Mouse (Mus musculus) subcutaneous adipose tissue, adult 2 months (tissue): Measurements from ENCODE around the gene Cadm4. TPM values are rescaled to one million over a fixed set of nuclear protein-coding genes. Genes with fewer than 3 reads are reported as not detected.

Source experiments
- polyA plus RNA-seq: library from polyadenylated mRNA; depleted of rRNA; stranded (reverse); fragments of >200 nt; gene quantifications from 2 replicates; pipeline ENCODE4 v1.2.3, GENCODE M21; 2012; ENCODE audit warnings: low replicate concordance; rRNA removed

Cadm4 gene
- 4.5 and 10.2 TPM in 2 replicates for polyA plus RNA-seq

DNA sequence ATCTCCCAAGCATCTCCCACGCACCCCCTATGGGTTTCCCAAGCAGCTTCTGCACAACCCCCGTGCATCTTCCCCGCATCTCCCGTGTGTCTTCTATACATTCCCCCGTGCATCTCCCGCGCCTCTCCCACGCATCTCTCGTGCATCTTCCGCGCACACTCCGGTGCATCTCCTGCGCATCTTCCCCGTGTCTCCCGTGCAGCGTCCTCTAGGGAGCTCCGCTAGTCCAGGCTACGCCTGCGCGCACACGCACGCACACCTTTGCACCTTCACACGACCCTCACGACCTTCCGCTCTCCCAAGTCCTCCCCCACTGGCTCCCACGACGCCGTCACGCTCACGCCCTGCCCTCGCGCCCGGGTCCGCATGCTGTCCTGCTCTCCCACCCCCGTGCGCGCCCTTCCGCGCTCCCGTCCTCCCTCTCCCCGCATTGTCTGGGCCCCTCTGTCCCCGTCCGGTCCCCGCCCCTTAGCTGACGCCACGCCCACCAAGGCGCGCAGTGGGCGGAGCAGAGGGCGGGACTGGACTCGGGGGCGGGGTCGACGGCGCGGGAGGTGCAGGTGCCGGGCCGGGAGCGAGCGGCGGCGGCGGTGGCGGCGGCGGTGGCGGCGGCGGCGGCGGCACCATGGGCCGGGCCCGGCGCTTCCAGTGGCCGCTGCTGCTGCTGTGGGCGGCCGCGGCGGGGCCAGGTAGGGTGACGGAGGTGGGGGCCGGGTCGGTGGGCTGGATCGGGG, at the start of gene Cadm4:
Cadm4 (plus strand) TSS at position 550 of the 734 bp plus-strand sequence.

DNA sequence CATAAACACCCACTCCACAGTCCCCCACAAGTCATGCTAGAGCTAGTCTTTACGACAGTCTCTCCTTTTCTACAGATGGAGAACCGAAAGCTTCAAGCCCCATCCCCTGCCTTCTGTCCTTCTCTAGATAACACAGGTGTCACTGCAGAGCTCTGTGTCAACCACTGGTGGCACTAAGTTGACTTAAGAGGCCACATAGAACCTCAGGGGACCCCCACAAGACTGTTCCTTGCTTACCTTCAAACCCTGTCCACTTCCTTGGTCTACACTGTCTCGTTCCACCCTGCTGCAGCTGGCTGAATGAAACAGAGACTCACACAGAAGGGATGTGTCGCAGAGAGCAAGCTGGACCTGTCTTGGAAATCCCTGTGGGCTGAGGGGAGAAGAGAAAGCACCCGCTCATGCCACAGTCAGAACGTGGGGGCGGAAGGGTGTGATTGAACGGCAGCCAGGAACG, 29.9 kb upstream of the Cadm4 start, which contains the start of gene Irgc1:
Irgc1 (minus strand) TSS at position 443 of the 457 bp plus-strand sequence.

DNA sequence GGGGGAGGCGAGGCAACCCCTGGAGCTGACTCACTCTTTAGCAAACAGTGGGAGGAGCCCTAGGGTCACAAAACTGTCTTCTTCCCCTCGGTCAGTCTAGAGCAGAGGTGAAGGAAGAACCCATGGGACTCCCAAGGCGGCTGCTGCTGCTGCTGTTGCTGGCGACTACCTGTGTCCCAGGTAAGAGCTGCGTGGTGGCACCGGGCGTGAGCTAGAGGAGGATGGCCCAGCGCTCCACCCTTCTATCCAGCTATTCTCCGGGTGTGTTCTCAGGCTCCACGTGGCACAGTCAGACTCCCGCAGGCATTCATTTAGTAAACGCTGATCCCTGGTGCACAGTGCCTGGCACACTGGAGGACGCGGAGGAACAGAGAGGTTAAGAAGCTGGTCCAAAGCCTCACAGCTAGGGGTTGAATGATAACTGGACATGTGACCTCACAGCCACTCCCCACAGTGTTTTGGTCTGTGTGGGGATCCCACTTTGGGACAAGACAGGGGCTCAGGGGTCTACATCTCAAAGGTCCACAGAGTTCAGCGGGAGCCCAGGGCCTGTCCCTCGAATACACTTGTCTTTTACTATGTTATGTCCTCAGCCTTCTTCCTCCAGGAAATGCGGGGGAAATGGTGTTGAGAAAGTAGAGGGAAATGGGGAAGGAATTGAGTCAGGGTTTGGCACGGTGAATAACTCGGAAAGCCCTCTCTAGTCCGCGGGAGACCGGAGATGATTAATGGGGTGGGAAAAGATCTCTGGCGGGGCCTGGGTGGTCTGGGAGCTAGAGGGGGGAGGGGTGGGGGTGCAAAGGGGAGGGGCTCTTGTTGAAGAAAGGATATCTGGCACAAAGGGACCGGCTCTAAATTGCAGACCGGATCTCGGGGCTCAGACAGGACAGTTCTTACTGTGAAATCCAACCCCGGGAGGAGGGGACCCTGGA, 19.2 kb upstream of the Cadm4 start, which contains the start of gene Plaur:
Plaur (plus strand) TSS at position 97 of the 932 bp plus-strand sequence.

GRCm38 (mm10) chr7:24506838-24507725, 25.3 kb downstream of the Cadm4 start, which contains the start of gene Zfp428:
TSS of gene Zfp428 (plus strand) at chr7:24507006.

DNA sequence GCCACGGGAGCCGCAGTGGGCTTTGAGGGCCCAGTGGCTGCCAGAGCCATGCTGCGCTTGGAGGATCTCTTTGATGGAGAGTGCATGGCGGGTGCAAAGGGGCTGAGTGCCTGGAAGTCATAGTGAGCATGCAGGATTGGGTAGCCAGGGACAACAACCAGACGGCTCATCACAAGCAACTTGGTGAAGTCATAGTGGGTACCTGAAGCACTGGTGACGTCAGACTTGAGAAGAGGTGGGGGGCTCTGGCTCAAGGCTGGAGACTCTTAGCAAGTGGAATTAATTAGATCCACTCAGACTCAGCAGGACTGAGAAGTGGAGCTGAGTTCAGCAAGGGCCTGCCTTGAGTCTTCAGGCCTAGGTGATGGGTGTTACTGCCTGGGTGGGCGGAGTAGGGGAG, 30.5 kb downstream of the Cadm4 start, which contains the start of gene AC161166.1:
AC161166.1 (minus strand) TSS at position 101 of the 400 bp plus-strand sequence.

DNA sequence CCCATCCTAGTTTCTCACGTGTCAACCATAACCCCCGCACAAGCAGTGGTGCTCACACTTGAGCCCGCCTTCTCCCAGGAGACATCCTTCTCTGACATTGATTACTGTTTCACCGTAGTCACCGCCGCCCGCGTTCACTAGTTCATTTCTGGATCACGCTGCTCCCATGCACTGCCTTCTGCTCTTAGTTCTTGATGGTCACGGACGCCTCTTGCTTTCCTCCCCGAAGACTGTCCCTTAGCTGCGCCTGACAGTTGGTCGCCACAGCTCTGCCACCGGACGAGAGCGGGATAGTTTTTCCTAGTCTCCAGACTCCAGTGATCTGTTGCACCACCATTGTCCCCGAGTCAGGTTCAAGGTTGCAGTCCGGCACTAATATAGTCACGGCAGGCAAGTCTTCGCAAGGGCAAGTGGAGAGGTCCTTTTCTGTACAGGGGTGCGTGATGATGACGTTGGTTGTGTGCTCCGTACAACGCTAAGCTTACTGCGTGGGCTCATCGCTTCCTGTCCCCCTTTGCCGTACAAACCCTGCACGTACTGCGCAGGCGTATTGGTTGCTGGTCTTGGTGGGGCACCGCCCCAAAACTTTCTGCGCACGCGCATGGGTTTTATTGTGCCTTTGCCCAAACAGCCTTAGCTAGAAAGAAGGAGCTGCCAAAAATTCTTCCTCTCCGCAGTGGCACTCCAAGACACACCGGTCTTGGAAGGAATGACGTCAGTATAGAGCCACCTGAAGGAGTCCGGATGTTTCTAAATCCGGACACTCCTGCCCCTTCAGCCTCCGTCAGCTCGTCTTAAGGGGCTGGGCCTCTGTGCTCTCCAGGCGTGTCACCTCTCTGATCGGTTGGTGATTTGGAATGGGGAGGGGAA, 48.5 kb downstream of the Cadm4 start, which contains the start of gene Irgq:
Irgq (plus strand) TSS at position 628 of the 870 bp plus-strand sequence.

GRCm38 (mm10) chr7:24546068-24546614, 64.3 kb downstream of the Cadm4 start, which contains the start of the genes Pinlyp and Xrcc1:
TSS of gene Pinlyp (minus strand) at chr7:24546118.
TSS of gene Xrcc1 (plus strand) at chr7:24546289.

Other genes with a start within 250 kb of the Cadm4 start
- 1.1 and 3.8 TPM in 2 replicates for gene Zfp109, start 244.5 kb upstream of the Cadm4 start, polyA plus RNA-seq
- gene Zfp108, start 227.2 kb upstream of the Cadm4 start, polyA plus RNA-seq: 1.4 and 2.6 TPM in 2 replicates
- 1.4 and 4.7 TPM in 2 replicates for gene Zfp93, start 211.6 kb upstream of the Cadm4 start, polyA plus RNA-seq
- 6.1 and 13.2 TPM in 2 replicates for gene Zfp61, start 180.8 kb upstream of the Cadm4 start, polyA plus RNA-seq
- gene Zfp94, start 165.4 kb upstream of the Cadm4 start, polyA plus RNA-seq: 6.6 and 10.0 TPM in 2 replicates
- not detected in 2 replicates for gene Tescl, start 148.1 kb upstream of the Cadm4 start, polyA plus RNA-seq
- not detected in 2 replicates for gene Lypd5, start 132.8 kb upstream of the Cadm4 start, polyA plus RNA-seq
- 8.2 and 11.7 TPM in 2 replicates for gene Kcnn4, start 111.8 kb upstream of the Cadm4 start, polyA plus RNA-seq
- 41.9 and 55.8 TPM in 2 replicates for gene Smg9, start 82.4 kb upstream of the Cadm4 start, polyA plus RNA-seq
- gene Irgc1, start 29.7 kb upstream of the Cadm4 start, polyA plus RNA-seq: 0.09 TPM in 1 of 2 replicates, not detected in the other
- gene Plaur, start 19.5 kb upstream of the Cadm4 start, polyA plus RNA-seq: 13.8 and 14.6 TPM in 2 replicates
- 2.7 and 20.4 TPM in 2 replicates for gene Zfp428, start 25.0 kb downstream of the Cadm4 start, polyA plus RNA-seq
- not detected in 2 replicates for gene AC161166.1, start 30.4 kb downstream of the Cadm4 start, polyA plus RNA-seq
- gene Irgq, start 48.7 kb downstream of the Cadm4 start, polyA plus RNA-seq: 19.3 and 22.6 TPM in 2 replicates
- 0.15 TPM in 1 of 2 replicates, not detected in the other for gene Pinlyp, start 64.1 kb downstream of the Cadm4 start, polyA plus RNA-seq
- 38.3 and 65.9 TPM in 2 replicates for gene Xrcc1, start 64.3 kb downstream of the Cadm4 start, polyA plus RNA-seq
- gene Ethe1, start 105.5 kb downstream of the Cadm4 start, polyA plus RNA-seq: 16.2 and 42.4 TPM in 2 replicates
- gene Zfp575, start 105.6 kb downstream of the Cadm4 start, polyA plus RNA-seq: 0.23 and 1.2 TPM in 2 replicates
- gene Phldb3, start 128.7 kb downstream of the Cadm4 start, polyA plus RNA-seq: 0.92 and 2.6 TPM in 2 replicates
- gene Lypd3, start 154.5 kb downstream of the Cadm4 start, polyA plus RNA-seq: 0.07 and 0.81 TPM in 2 replicates
- gene Tex101, start 194.7 kb downstream of the Cadm4 start, polyA plus RNA-seq: not detected in 2 replicates
- not detected in 2 replicates for gene BC049730, start 227.2 kb downstream of the Cadm4 start, polyA plus RNA-seq
- not detected in 2 replicates for gene Gm4763, start 244.9 kb downstream of the Cadm4 start, polyA plus RNA-seq